Mouse (Mus musculus) heart, embryonic 10.5 days (tissue): ENCODE measurements around the gene Elovl6. TPM values are rescaled to one million over a fixed set of nuclear protein-coding genes. Genes with fewer than 3 reads are reported as not detected.

Experiments
- DNase-seq: peaks from one replicate; pipeline ENCODE4 v3.0.0-alpha.2; 2017; ENCODE audit warnings: low spot score
- H3K27ac ChIP-seq: fragments of 300-500 bp; sonication (generic); 2 replicates; pipeline ENCODE4 v1.5.1; 2016; ENCODE audit warnings: mild to moderate bottlenecking
- H3K27me3 ChIP-seq: fragments of 300-500 bp; sonication (generic); 2 replicates; pipeline ENCODE4 v1.6.1; 2016; ENCODE audit warnings: mild to moderate bottlenecking; ENCODE audit not compliant: poor library complexity, insufficient read depth, severe bottlenecking
- H3K36me3 ChIP-seq: fragments of 300-500 bp; sonication (generic); 2 replicates; pipeline ENCODE4 v1.6.1; 2016; ENCODE audit warnings: mild to moderate bottlenecking, moderate library complexity
- H3K4me1 ChIP-seq: fragments of 300-500 bp; sonication (generic); 2 replicates; pipeline ENCODE4 v1.6.1; 2016; ENCODE audit warnings: mild to moderate bottlenecking
- H3K4me3 ChIP-seq: fragments of 300-500 bp; sonication (generic); 2 replicates; pipeline ENCODE4 v1.5.1; 2016; ENCODE audit warnings: mild to moderate bottlenecking, moderate library complexity
- H3K9me3 ChIP-seq: fragments of 300-500 bp; sonication (generic); 2 replicates; pipeline ENCODE4 v1.6.1; 2016; ENCODE audit warnings: mild to moderate bottlenecking, moderate library complexity
- WGBS: fragments of 180-500 bp; shearing (Covaris S2); methylation state at CpG from one replicate; pipeline ENCODE4 v1.1.7; 2016; 5-methylcytosine and 5-hydroxymethylcytosine counted together
- polyA plus RNA-seq: library from polyadenylated mRNA; unstranded; fragments of >200 nt; fragmentation: Nextera tagmentation; extraction: Ambion mirVana; gene quantifications from 2 replicates; pipeline ENCODE4 v1.2.1, GENCODE M21; 2016

Elovl6 gene
- polyA plus RNA-seq, 1 experiment from 2014 or later = 35.8 TPM

DNA sequence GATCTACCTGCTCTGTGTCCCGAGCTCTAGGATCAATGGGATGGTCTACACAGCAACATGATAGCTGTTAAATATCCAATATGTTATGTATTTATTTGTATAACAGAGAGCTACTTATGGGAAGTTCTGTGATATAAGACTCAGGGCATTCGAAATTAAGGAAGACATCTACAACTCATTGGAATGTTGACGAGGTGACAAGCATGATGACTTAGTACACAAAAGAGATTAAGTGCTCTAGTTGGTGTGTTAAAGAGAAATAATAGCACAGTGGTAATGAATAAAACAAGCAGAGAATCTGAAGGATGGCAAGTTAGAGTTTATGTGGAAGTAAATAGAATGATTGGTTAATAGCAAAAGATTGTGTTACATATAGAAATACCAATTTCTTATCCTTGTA lies 61.6 kb downstream of the Elovl6 start:
- no peaks in the 10 kb centered on the region for H3K27me3 ChIP-seq
- 84% methylated on average over 3 of the region's 3 CpGs for WGBS
- no peaks in the 10 kb centered on the region for H3K36me3 ChIP-seq

DNA sequence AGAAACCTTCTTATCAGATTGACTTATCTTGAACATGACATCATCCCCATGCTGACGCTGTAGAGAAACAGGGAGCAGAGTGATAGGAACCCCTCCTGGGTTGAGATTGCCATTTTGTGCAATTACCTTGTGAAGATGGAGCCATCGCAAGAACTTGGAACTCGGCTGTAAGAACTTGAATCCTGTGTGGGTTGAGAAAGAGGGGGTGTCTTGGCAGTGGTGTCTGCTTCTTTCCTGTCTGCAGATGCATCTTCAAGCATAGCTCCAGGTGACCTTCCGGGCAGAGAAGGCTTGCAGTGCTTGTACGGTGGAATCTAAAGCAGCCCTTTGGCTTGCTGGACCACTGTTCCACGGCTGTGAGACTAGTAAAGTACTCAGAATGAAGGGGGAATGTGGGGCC lies 63.9 kb downstream of the Elovl6 start:
- 83% methylated on average over 6 of the region's 6 CpGs for WGBS
- Histone ChIP-seq H3K36me3 (no peaks in the 10 kb centered on the region), H3K9me3 (no peaks in the 10 kb centered on the region), H3K4me1 (peaks cover 18% of the 10 kb centered on the region), H3K27ac (no peak overlapping the region), H3K27me3 (no peaks in the 10 kb centered on the region), H3K4me3 (no peak overlapping the region)
- no peak for DNase-seq

More for the DNA sequence above, 61.6 kb downstream of the Elovl6 start:
- DNase-seq = no peak
- no peaks in the 10 kb centered on the region for H3K9me3 ChIP-seq
- H3K27ac ChIP-seq = no peak overlapping the region
- H3K4me1 ChIP-seq = peaks cover 33% of the 10 kb centered on the region
- H3K4me3 ChIP-seq = no peak overlapping the region

DNA sequence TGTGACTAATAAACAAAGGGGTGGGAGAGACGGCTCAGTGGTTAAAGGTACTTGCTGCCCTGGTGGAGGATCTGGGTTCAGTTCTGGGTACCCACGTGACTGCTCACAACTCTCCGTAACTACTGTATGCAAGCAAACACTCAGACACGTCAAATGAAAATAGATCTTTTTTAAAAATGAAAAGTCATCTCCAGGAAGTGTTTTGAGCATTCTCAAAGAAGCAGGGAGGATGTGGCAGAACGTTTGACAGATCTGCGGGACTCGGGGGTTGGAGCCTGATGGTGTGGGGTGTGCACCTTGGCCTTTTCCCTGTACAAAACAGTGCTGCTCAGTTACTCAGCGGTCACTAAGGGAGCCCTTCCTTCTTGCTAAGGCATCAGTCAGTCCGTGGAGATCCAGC lies 70.1 kb downstream of the Elovl6 start:
- no peak overlapping the region for H3K4me3 ChIP-seq
- 77% methylated on average over 9 of the region's 9 CpGs for WGBS
- DNase-seq = no peak
- H3K36me3 ChIP-seq = peaks cover 3% of the 10 kb centered on the region; the same call in 1 of the 2 replicates
- 0 out of 2 replicates have a peak, but pooled peaks cover 2% of the 10 kb centered on the region for H3K4me1 ChIP-seq
- H3K27ac ChIP-seq = no peak overlapping the region
- H3K9me3 ChIP-seq = no peaks in the 10 kb centered on the region
- no peaks in the 10 kb centered on the region for H3K27me3 ChIP-seq

DNA sequence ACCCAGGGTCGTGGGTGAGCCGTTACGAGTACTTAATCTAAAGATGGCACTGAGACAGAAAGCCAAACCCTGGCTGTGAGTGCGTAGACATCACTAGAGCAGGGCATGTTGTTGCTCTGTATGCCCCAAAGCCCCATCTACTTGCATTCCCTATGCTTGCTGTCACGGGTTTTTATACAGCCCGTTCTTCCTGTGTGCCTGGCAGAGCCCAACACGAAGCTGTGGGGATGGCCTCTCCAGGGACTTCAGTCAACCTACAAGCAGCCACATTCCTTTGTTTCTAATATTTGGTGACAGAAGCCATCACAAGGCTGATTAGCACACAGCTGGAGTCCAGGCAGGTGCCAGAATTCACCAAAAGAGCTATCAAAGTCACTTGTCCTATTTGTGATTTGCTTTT lies 73.3 kb downstream of the Elovl6 start:
- Histone ChIP-seq H3K9me3 (no peaks in the 10 kb centered on the region), H3K36me3 (peaks cover 15% of the 10 kb centered on the region; the same call in 1 of the 2 replicates), H3K4me1 (no peaks in the 10 kb centered on the region), H3K27ac (no peak overlapping the region), H3K4me3 (no peak overlapping the region), H3K27me3 (no peaks in the 10 kb centered on the region)
- no peak for DNase-seq
- whole genome bisulfite sequencing = 69% methylated on average over 7 of the region's 7 CpGs

DNA sequence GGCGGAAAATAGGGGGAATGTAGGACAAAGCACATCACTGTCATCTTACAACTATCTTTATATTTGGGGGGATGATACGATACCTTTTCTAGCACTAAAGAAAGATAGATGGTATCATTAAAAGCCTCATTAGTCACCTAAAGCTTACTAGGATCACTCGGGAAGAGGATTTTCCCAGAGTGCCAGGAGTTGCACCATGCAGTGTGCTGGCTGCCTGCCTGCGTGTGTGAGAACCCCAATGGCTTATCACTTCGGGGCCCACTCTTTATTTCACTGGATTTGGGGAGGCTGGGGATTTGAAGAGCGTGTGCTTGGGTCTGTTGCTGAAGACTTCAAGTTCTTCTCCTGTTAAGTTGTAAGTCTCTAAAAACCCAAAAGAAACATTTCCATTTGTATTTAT lies 73.8 kb downstream of the Elovl6 start:
- no peak overlapping the region for H3K27ac ChIP-seq
- no peak overlapping the region for H3K4me3 ChIP-seq
- H3K36me3 ChIP-seq = peaks cover 18% of the 10 kb centered on the region; the same call in 1 of the 2 replicates
- H3K4me1 ChIP-seq = no peaks in the 10 kb centered on the region
- DNase-seq = no peak
- WGBS = 75% methylated on average over 6 of the region's 6 CpGs
- H3K27me3 ChIP-seq = no peaks in the 10 kb centered on the region
- no peaks in the 10 kb centered on the region for H3K9me3 ChIP-seq

DNA sequence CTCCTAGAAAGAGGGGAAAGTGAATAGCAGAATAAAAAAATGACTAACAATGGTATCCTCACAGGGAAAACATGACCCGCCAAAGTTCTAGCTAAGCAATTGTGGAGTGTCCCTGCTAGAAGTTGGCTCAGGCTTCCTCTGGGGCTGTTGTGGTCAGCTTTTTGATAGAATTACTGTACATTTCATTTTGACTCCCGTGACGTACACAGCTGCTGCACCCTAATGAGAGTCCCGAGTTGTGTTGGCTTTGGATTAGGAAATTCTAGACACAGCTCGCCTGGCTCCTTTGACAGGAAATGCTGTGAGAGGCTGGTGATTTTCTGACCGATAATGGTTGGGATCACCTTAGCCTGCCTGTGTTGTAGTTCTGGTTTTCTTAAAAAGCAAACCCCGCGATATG lies 79.5 kb downstream of the Elovl6 start:
- H3K36me3 ChIP-seq = peaks cover 17% of the 10 kb centered on the region; the same call in 1 of the 2 replicates
- no peak overlapping the region for H3K4me3 ChIP-seq
- no peak for DNase-seq
- no peak overlapping the region for H3K27ac ChIP-seq
- 82% methylated on average over 8 of the region's 8 CpGs for WGBS
- peaks cover 9% of the 10 kb centered on the region for H3K4me1 ChIP-seq
- H3K9me3 ChIP-seq = no peaks in the 10 kb centered on the region
- H3K27me3 ChIP-seq = no peaks in the 10 kb centered on the region

DNA sequence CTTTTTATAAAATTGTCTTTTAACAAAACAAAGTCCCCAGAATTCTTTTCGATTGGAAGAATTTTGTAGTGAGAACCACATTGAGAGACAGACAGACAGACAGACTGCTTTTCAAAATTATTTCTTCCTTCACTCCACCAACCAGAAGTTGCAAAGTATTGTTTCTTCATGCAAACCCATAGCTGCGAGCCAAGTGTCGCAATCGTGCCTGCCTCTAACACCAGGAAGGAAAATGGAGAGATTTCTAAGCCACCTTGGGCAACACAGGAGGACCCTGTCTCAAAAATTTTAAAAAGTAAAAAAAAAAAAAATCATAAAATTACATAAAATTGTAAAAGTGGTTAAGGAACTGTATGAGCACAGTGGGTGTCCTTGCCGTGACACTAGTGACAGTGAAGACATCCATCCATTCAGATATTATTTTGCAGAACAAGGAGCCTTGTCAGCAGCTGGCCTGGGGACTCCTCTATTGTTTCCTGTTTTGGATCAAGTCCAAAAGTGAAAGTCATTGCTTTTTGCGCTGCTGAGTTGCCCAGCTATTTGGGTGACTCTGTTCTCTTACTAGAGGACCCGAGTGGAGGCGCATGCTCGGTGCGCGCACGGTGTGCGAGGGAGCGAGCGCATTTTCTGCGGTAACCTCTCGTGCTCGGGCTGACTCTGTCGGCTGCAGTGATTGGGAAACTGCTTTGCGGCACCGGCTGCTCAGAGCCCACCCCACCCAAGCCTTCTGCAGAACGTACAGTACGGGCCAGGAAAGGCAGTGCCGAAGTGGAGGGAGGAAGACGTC lies 80.3 kb downstream of the Elovl6 start:
- H3K36me3 ChIP-seq = peaks cover 20% of the 10 kb centered on the region; the same call in 1 of the 2 replicates
- no peak for DNase-seq
- H3K9me3 ChIP-seq = no peaks in the 10 kb centered on the region
- H3K4me1 ChIP-seq = peaks cover 9% of the 10 kb centered on the region
- no peak overlapping the region for H3K4me3 ChIP-seq
- H3K27ac ChIP-seq = no peak overlapping the region
- no peaks in the 10 kb centered on the region for H3K27me3 ChIP-seq
- 87% methylated on average over 25 of the region's 25 CpGs for WGBS

DNA sequence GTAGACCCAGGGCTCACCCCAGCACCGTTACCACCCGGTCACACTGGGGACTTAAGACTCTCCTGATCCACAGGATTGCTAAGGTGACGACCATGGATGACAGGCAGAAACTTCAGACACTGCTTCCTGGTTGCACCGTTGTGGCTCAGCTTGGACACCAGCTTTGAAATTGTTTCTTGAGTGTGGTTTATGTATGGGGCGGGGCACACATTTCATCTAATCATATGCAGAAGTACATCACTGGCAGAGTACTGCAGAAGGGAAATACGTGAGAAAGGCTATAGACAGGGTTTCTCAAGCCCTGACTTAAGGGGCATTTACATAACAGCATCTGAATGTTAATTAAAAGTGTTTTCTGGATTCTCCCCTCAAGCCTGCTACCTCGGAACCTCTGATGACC lies 81.6 kb downstream of the Elovl6 start:
- Histone ChIP-seq H3K36me3 (peaks cover 21% of the 10 kb centered on the region; the same call in 1 of the 2 replicates), H3K27me3 (no peaks in the 10 kb centered on the region), H3K4me1 (peaks cover 9% of the 10 kb centered on the region), H3K4me3 (no peak overlapping the region), H3K27ac (no peak overlapping the region), H3K9me3 (no peaks in the 10 kb centered on the region)
- WGBS = 89% methylated on average over 7 of the region's 7 CpGs
- DNase-seq = no peak

DNA sequence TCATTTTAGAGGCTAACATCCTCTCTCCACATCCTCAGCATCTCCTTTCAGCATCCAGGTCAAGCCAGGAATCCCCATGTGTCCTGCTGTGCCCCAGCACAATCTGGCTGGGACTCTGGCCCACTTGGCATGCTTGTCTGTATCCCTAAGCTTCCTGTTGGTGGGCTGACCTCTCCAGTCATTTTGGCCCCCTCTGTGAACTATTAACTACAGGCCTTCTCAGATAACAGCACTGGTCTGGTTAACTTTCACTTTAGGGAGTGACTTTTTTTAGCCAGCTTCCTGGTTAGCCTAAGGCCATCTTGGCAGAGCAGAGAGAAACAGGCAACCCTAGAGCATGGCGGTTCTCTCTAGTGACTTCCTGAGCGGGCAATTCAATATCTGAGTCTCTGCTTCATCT lies 82.1 kb downstream of the Elovl6 start:
- Histone ChIP-seq H3K27me3 (no peaks in the 10 kb centered on the region), H3K36me3 (peaks cover 16% of the 10 kb centered on the region; the same call in 1 of the 2 replicates), H3K27ac (no peak overlapping the region), H3K9me3 (no peaks in the 10 kb centered on the region), H3K4me3 (no peak overlapping the region), H3K4me1 (peaks cover 9% of the 10 kb centered on the region)
- DNase-seq = no peak
- 79% methylated on average over 2 of the region's 2 CpGs for WGBS

DNA sequence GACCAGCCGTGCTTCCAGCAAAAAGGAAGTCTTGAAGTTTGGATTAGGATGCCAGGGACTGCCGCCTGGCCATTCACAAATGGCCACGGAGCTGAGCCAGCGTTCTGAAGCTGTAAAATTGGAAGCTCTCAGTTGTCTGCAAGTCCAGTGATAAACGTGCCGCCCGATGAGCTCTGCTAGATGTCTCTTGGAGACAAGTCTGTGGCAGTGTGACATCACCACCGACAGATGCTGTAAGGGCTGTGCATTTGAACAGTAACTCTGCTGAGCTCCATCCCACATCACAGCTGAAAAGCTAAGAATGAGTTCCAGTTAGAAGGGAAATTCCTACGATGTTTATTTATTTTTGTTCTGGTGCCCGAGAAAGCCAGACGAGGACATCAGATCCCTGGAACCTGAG lies 85.3 kb downstream of the Elovl6 start:
- DNase-seq = no peak
- WGBS = 76% methylated on average over 11 of the region's 11 CpGs
- H3K4me1 ChIP-seq = peaks cover 24% of the 10 kb centered on the region

DNA sequence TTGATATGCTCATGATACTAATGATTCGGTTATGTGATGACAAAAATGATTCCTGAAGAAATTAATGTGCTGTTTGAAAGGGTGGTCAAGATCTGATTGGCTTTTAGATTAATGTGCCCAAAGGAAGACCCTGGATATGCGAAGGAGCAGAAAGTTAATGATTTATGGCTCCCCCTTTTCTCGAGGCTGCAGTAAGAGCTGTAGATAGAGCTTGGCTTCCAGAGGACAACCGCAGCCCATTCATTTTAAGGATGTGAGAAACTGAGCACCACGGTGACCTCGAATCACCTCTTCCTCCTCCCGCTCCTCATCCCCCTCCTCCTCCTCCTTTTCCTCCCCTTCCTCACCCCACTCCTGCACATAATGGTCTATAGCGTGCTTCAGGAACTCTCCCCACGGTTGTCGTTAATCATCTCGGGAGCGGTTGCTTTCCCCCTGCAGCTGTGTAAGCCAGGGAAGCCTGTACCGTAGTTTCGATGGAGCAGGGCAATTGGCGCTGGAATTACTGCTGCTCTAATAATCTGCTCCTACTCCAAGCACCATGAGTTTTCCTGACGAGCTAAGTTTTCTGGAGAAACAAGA lies 87.1 kb downstream of the Elovl6 start:
- peaks cover 7% of the 10 kb centered on the region; the same call in 1 of the 2 replicates for H3K36me3 ChIP-seq
- no peaks in the 10 kb centered on the region for H3K27me3 ChIP-seq
- WGBS = 81% methylated on average over 16 of the region's 16 CpGs

More for the DNA sequence above, 85.3 kb downstream of the Elovl6 start:
- H3K36me3 ChIP-seq = peaks cover 10% of the 10 kb centered on the region; the same call in 1 of the 2 replicates
- H3K9me3 ChIP-seq = no peaks in the 10 kb centered on the region
- H3K4me3 ChIP-seq = no peak overlapping the region
- no peaks in the 10 kb centered on the region for H3K27me3 ChIP-seq
- no peak overlapping the region for H3K27ac ChIP-seq

DNA sequence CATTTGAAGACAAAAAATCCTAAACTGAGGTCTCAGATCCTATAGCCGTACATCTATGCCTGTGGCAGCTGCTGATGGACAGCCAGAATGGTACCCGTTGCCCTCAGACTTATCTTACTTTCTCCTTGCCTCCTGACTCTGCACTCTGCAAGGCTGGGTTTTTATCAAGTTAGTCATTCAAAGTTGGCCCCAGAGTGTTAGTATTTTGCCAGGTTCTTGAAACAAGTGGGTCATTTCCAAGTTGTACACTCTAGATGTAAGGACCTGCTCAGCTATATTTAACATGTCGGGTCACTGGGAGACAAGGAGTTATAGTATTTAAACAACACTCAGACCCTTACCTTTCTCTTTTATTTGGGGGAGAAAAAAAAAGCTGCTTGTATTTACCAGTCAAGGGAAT lies 88.6 kb downstream of the Elovl6 start:
- Histone ChIP-seq H3K4me1 (peaks cover 19% of the 10 kb centered on the region), H3K4me3 (no peak overlapping the region), H3K36me3 (peaks cover 7% of the 10 kb centered on the region; the same call in 1 of the 2 replicates), H3K27ac (no peak overlapping the region), H3K27me3 (no peaks in the 10 kb centered on the region), H3K9me3 (no peaks in the 10 kb centered on the region)
- WGBS = 48% methylated on average over 3 of the region's 3 CpGs
- no peak for DNase-seq

More for the DNA sequence above, 87.1 kb downstream of the Elovl6 start:
- Histone ChIP-seq H3K27ac (no peak overlapping the region), H3K4me3 (no peak overlapping the region), H3K4me1 (peaks cover 20% of the 10 kb centered on the region), H3K9me3 (no peaks in the 10 kb centered on the region)
- DNase-seq = no peak

DNA sequence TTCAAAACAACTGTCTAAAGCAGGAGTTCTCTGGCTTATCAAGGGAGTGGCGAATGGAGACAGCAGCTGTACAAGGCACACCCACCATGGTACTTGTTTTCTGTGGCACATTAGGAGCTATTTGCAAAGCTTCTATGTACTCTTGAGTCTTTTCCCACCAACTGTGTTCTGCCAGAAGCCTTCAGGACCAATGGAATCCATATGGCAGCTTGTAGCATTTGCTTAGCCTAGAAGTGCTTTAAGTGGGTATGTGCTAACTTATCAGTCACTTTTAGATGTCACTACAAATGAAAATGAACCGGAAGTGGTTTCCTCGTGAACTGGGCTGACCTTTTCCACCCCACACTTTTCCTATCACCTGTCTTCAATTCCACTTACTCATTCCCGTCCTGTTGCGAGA lies 89.1 kb downstream of the Elovl6 start:
- H3K4me1 ChIP-seq = peaks cover 19% of the 10 kb centered on the region
- peaks cover 7% of the 10 kb centered on the region; the same call in 1 of the 2 replicates for H3K36me3 ChIP-seq
- H3K27me3 ChIP-seq = no peaks in the 10 kb centered on the region
- H3K27ac ChIP-seq = no peak overlapping the region
- no peak for DNase-seq
- H3K4me3 ChIP-seq = no peak overlapping the region
- 31% methylated on average over 5 of the region's 5 CpGs for WGBS
- H3K9me3 ChIP-seq = no peaks in the 10 kb centered on the region
